Mouse (Mus musculus): Measurements from ENCODE around the gene Olfr1193. TPM values are rescaled to one million over a fixed set of nuclear protein-coding genes. Genes with fewer than 3 reads are reported as not detected.

Olfr1193 gene
- polyA plus RNA-seq (2017; shearing (Covaris generic)) = not detected

GRCm38 (mm10) chr2:88675328-88675727 lies at the start of gene Olfr1193:
Olfr1193 (plus strand) TSS chr2:88675628.

GRCm38 (mm10) chr2:88640242-88640641 lies 35.2 kb upstream of the Olfr1193 start, which contains the start of gene Olfr1191-ps1:
Olfr1191-ps1 (plus strand) TSS chr2:88640542.

GRCm38 (mm10) chr2:88648209-88648608 lies 27.2 kb upstream of the Olfr1193 start, which contains the start of gene Olfr1192-ps1:
Olfr1192-ps1 (plus strand) TSS chr2:88648509.

GRCm38 (mm10) chr2:88689087-88689486 lies 13.7 kb downstream of the Olfr1193 start, which contains the start of gene Olfr1195:
Olfr1195 (minus strand) TSS chr2:88689187.

GRCm38 (mm10) chr2:88704497-88704896 lies 29.1 kb downstream of the Olfr1193 start, which contains the start of gene Olfr1196:
Olfr1196 (minus strand) TSS chr2:88704597.

Other genes with a start within 250 kb of the Olfr1193 start
- gene Olfr1181, start 249.5 kb upstream of the Olfr1193 start, polyA plus RNA-seq (2017; shearing (Covaris generic)) = not detected
- not detected for gene Gm13757, start 226.5 kb upstream of the Olfr1193 start, polyA plus RNA-seq (2017; shearing (Covaris generic))
- not detected for gene Olfr1183, start 220.8 kb upstream of the Olfr1193 start, polyA plus RNA-seq (2017; shearing (Covaris generic))
- 0.80 TPM for gene Olfr1184, start 192.0 kb upstream of the Olfr1193 start, polyA plus RNA-seq (2017; shearing (Covaris generic))
- not detected for gene Olfr1185-ps1, start 182.3 kb upstream of the Olfr1193 start, polyA plus RNA-seq (2017; shearing (Covaris generic))
- not detected for gene Olfr1186, start 157.1 kb upstream of the Olfr1193 start, polyA plus RNA-seq (2017; shearing (Covaris generic))
- gene Olfr1188, start 118.7 kb upstream of the Olfr1193 start, polyA plus RNA-seq (2017; shearing (Covaris generic)) = not detected
- gene Olfr1189, start 89.2 kb upstream of the Olfr1193 start, polyA plus RNA-seq (2017; shearing (Covaris generic)) = not detected
- gene Olfr1191-ps1, start 35.1 kb upstream of the Olfr1193 start, polyA plus RNA-seq (2017; shearing (Covaris generic)) = not detected
- not detected for gene Olfr1192-ps1, start 27.1 kb upstream of the Olfr1193 start, polyA plus RNA-seq (2017; shearing (Covaris generic))
- not detected for gene Olfr1195, start 13.6 kb downstream of the Olfr1193 start, polyA plus RNA-seq (2017; shearing (Covaris generic))
- gene Olfr1196, start 29.0 kb downstream of the Olfr1193 start, polyA plus RNA-seq (2017; shearing (Covaris generic)) = not detected
- gene Olfr1197, start 56.7 kb downstream of the Olfr1193 start, polyA plus RNA-seq (2017; shearing (Covaris generic)) = not detected
- gene Olfr1198, start 75.7 kb downstream of the Olfr1193 start, polyA plus RNA-seq (2017; shearing (Covaris generic)) = not detected
- not detected for gene Olfr1199, start 84.8 kb downstream of the Olfr1193 start, polyA plus RNA-seq (2017; shearing (Covaris generic))
- gene Olfr1200, start 94.9 kb downstream of the Olfr1193 start, polyA plus RNA-seq (2017; shearing (Covaris generic)) = not detected
- gene Olfr1201, start 117.4 kb downstream of the Olfr1193 start, polyA plus RNA-seq (2017; shearing (Covaris generic)) = not detected
- not detected for gene Olfr1202, start 138.9 kb downstream of the Olfr1193 start, polyA plus RNA-seq (2017; shearing (Covaris generic))
- gene Olfr1205, start 154.1 kb downstream of the Olfr1193 start, polyA plus RNA-seq (2017; shearing (Covaris generic)) = not detected
- not detected for gene Olfr1204, start 173.7 kb downstream of the Olfr1193 start, polyA plus RNA-seq (2017; shearing (Covaris generic))
- gene Olfr1206, start 187.6 kb downstream of the Olfr1193 start, polyA plus RNA-seq (2017; shearing (Covaris generic)) = not detected
- gene Olfr1208, start 226.7 kb downstream of the Olfr1193 start, polyA plus RNA-seq (2017; shearing (Covaris generic)) = not detected
- not detected for gene Olfr1209, start 239.5 kb downstream of the Olfr1193 start, polyA plus RNA-seq (2017; shearing (Covaris generic))